Mouse (Mus musculus) heart, adult 2 months (tissue): ENCODE measurements around the gene Ndufs8. TPM values are rescaled to one million over a fixed set of nuclear protein-coding genes. Genes with fewer than 3 reads are reported as not detected.

Source experiments
- DNase-seq, 2 experiments: peaks; one replicate each; pipeline ENCODE4 v3.0.0; 2021
- H3K27ac ChIP-seq: fragments of 200-600 bp; 2 replicates; pipeline ENCODE4 v1.8.1; 2022
- H3K27me3 ChIP-seq: fragments of 200-500 bp; 2 replicates; pipeline ENCODE4 v1.6.1; 2012; ENCODE audit warnings: mild to moderate bottlenecking, low read length, inconsistent platforms, mixed read lengths; ENCODE audit not compliant: control insufficient read depth, insufficient read depth
- H3K36me3 ChIP-seq: fragments of 200-500 bp; 2 replicates; pipeline ENCODE4 v1.6.1; 2012; ENCODE audit warnings: low read length, inconsistent platforms; ENCODE audit not compliant: control insufficient read depth, insufficient read depth
- H3K4me1 ChIP-seq: fragments of 200-500 bp; 2 replicates; pipeline ENCODE4 v1.6.1; 2011; ENCODE audit warnings: low read length; ENCODE audit not compliant: control insufficient read depth, insufficient read depth
- H3K4me3 ChIP-seq: fragments of 200-600 bp; 2 replicates; pipeline ENCODE4 v1.8.1; 2022
- H3K79me2 ChIP-seq: fragments of 200-500 bp; replicated peaks from 2 replicates; pipeline ENCODE4 v1.6.1; 2012; ENCODE audit warnings: mild to moderate bottlenecking, inconsistent platforms, low read length, moderate library complexity, mixed read lengths; ENCODE audit not compliant: control insufficient read depth, insufficient read depth
- H3K9ac ChIP-seq: fragments of 200-500 bp; 2 replicates; pipeline ENCODE4 v1.6.1; 2012; ENCODE audit warnings: low read depth, mild to moderate bottlenecking, control low read depth, inconsistent platforms, low read length, mixed read lengths
- CTCF ChIP-seq: fragments of 200-600 bp; IDR thresholded peaks from 2 replicates; pipeline ENCODE4 v1.8.1; 2022; ENCODE audit warnings: antibody characterized with exemption, mild to moderate bottlenecking, moderate library complexity
- EP300 ChIP-seq: fragments of 200-500 bp; IDR thresholded peaks from 2 replicates; pipeline ENCODE4 v1.6.1; 2011; ENCODE audit warnings: low read depth, low read length, control low read depth; ENCODE audit not compliant: insufficient read depth
- POLR2A ChIP-seq: fragments of 200-500 bp; IDR thresholded peaks from 2 replicates; pipeline ENCODE4 v1.6.1; 2011; ENCODE audit warnings: mild to moderate bottlenecking, low read depth, low read length, control low read depth; ENCODE audit not compliant: insufficient read depth
- WGBS: fragments of 180-500 bp; shearing (Covaris S2); methylation state at CpG from one replicate; pipeline ENCODE4 v1.1.7; 2018; 5-methylcytosine and 5-hydroxymethylcytosine counted together
- intact Hi-C: fragments of 180-260 bp; cut with DNase I; formaldehyde crosslinking; loops from one replicate; pipeline ENCODE4 v1.15.1; 2025
- polyA plus RNA-seq: library from polyadenylated mRNA; depleted of rRNA; stranded (reverse); fragments of >200 nt; gene quantifications from 2 replicates; pipeline ENCODE4 v1.2.3, GENCODE M21; 2012
- total RNA-seq, 2 experiments: library from RNA; stranded (reverse); gene quantifications; 2 replicates each; pipeline ENCODE4 v1.2.3; 2021

The Ndufs8 gene
- total and polyA plus RNA-seq, 3 experiments: 438 to 761 (median 511) TPM

DNA sequence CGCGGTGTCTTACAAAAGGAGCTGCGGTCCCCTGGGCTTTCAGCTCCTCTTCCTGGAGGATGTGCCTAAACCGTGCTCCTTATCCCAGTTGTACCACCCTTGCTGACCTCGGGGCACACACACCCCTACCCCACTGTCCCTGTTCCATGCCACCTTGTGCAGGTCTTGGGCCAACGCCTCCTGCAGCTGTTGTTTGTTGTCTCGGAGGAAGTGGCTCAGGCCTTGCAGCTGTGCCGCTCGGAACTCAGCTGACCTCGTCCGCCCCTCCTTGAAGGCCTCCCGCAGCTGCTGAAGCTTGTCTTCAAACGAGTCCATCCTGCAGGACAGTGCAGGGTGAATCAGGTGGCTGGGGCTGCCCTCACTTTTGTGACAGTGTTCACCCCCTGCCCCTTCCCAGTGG, 11.0 kb upstream of the Ndufs8 start:
- Histone ChIP-seq H3K27me3 (no peaks in the 10 kb centered on the region), H3K79me2 (no peaks in the 10 kb centered on the region), H3K27ac (peak overlapping the region; percentile 70), H3K36me3 (no peaks in the 10 kb centered on the region), H3K4me3 (no peak overlapping the region), H3K9ac (no peak overlapping the region), H3K4me1 (peaks cover 19% of the 10 kb centered on the region)
- intact Hi-C loops: no loop called here
- DNase-seq: peak; percentile 67 to 77
- 37% methylated on average over 13 of the region's 13 CpGs for WGBS
- no peak for TF ChIP-seq CTCF
- peak; percentile 70; the same call in 1 of the 2 replicates for TF ChIP-seq EP300
- TF ChIP-seq POLR2A: no peak

DNA sequence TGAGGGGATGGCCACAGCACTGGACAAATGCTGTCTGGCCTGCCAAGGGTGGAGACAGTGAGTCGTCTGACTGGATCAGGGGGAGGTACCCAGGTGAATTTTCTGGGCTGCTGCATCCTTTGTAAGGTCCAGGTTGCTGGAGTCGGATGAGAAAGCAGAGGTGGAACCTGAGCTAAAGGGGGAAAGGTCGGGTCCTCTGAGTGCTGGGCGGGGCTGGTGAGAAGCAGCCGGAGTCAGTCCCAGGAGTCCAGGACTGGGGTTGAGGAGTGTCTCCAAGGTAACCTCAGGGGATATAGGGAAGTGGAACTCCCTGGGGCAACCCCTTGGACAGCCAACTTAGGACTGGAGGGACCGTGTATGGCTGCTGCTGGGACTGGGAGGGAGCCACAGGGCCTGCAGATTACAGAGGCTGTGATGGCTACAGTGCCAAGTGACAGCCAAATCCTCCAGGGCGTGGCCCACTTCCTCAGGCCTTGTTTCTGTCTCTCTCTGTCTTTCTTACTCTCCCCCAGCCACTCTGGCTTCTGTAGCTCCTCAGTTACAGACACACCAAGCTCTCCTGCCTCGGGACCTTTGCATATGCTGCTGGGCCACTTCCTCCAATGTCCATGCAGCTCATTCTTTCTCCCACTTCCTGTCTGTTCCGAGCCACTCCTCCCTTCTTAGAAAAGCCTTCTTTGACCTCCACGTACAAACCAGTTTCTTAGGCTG, 10.2 kb upstream of the Ndufs8 start:
- peak in 1 of 2 experiments; percentile 45 for DNase-seq
- Histone ChIP-seq H3K4me3 (no peak overlapping the region), H3K27ac (peak overlapping the region; percentile 70; the same call in 1 of the 2 replicates), H3K4me1 (peaks cover 19% of the 10 kb centered on the region), H3K9ac (no peak overlapping the region), H3K36me3 (no peaks in the 10 kb centered on the region), H3K79me2 (no peaks in the 10 kb centered on the region), H3K27me3 (no peaks in the 10 kb centered on the region)
- intact Hi-C loops: no loop called here
- WGBS: 47% methylated on average over 10 of the region's 10 CpGs
- TF ChIP-seq POLR2A (no peak), EP300 (no peak), CTCF (no peak)

DNA sequence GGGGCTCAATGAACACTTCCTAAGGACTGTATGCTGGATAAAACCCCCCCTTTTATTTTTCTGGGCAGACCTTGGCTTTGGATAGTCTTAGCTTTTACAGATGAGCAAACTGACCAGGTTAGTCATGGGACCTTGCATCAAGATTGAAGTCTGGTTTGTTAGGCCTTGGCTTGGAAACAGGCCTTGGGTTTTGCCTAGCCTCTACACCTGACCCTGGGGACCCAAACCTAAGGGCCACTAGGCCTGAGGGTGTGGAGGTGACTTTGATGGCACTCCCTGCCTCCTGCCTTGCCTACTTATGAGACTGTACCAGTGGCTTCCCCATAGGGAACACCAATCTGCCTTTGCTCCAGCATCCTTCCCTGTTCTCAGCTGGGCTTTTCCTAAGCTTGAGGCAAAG, 7.4 kb upstream of the Ndufs8 start:
- Histone ChIP-seq H3K9ac (no peak overlapping the region), H3K27ac (no peak overlapping the region), H3K4me3 (no peak overlapping the region), H3K27me3 (no peaks in the 10 kb centered on the region), H3K4me1 (peaks cover 14% of the 10 kb centered on the region), H3K36me3 (no peaks in the 10 kb centered on the region), H3K79me2 (no peaks in the 10 kb centered on the region)
- intact Hi-C loops: no loop called here
- no peak for DNase-seq
- TF ChIP-seq EP300 (no peak), POLR2A (no peak), CTCF (no peak)

DNA sequence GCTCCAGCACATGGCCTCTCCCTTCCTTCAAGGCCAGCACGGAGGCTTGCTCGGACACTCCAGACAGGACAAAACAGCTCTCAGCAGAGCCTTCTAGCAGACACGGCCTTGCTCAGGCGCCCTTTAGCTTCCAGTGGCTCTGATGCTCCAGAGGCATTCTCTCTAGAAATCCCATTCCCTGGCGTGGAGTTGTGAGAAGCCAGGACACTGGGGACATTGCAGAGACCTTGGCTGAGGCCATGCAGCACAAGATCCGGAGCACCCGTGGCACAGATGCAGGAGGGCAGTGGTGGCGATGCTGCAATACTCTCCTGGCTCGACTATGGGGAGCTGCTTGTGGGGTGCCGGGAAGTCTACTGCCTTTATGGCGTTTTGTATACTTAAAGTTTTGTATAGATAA, 4.2 kb upstream of the Ndufs8 start:
- H3K4me3 ChIP-seq: no peak overlapping the region
- H3K79me2 ChIP-seq: no peaks in the 10 kb centered on the region
- intact Hi-C loops: no loop called here
- no peak overlapping the region for H3K9ac ChIP-seq
- no peaks in the 10 kb centered on the region for H3K36me3 ChIP-seq
- H3K4me1 ChIP-seq: peaks cover 6% of the 10 kb centered on the region
- 65% methylated on average over 11 of the region's 11 CpGs for WGBS
- no peak for TF ChIP-seq POLR2A
- TF ChIP-seq EP300: no peak
- no peak for TF ChIP-seq CTCF
- DNase-seq: no peak
- H3K27me3 ChIP-seq: no peaks in the 10 kb centered on the region
- H3K27ac ChIP-seq: no peak overlapping the region

DNA sequence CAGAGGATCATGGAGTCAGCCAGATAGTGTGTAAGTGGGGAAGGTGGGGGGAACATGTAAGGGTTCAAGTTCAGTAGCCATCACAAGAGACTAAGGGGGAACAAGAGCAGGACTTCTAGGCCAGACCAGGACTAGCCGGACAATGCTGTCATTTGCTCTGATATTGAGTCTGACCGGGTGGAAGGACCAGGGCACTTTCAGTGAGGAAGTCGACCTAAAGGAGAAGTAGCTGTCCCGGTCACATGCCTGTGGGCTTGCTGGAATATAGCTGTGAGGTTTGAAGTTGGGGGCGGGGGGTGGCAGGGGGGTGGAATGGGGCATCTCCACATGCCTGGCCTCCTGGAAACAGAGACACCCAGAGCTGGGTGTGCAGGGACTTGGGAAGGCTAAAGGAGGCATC, 2.0 kb upstream of the Ndufs8 start:
- Histone ChIP-seq H3K4me1 (peaks cover 8% of the 10 kb centered on the region), H3K27me3 (no peaks in the 10 kb centered on the region)

DNA sequence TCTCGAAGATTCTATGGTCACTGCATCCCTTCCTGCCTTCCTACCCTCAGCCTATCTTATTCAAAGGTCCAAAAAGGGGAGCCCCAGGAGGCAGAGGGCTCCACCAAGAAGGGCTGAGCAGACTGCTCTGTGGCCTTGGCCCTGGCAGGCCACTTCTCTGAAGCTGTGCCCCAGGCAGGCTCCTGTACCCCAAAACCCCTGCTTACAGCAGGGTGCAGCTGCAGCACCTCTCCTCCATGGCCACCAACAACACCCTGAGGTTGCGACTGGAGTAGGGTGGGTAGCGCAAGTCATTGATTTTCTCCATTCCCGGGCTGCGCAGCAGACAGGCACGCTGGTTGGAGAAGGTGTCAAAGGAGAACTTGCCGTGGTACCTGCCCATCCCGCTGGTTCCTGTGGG, 1.1 kb upstream of the Ndufs8 start:
- H3K9ac ChIP-seq: no peak overlapping the region
- H3K79me2 ChIP-seq: no peaks in the 10 kb centered on the region
- no peaks in the 10 kb centered on the region for H3K36me3 ChIP-seq
- TF ChIP-seq POLR2A (no peak), EP300 (no peak), CTCF (no peak)
- H3K4me3 ChIP-seq: peak overlapping the region; percentile 91
- no peaks in the 10 kb centered on the region for H3K27me3 ChIP-seq
- 84% methylated on average over 8 of the region's 8 CpGs for WGBS
- H3K27ac ChIP-seq: peak overlapping the region; percentile 83; the same call in 1 of the 2 replicates
- intact Hi-C loops: loop anchor here (2.0 kb wide), 1 partner anchor 145 kb away; no protein-coding TSS in a partner anchor
- H3K4me1 ChIP-seq: peaks cover 8% of the 10 kb centered on the region
- DNase-seq: no peak

More for the DNA sequence above, 2.0 kb upstream of the Ndufs8 start:
- no peak overlapping the region for H3K4me3 ChIP-seq
- no peak overlapping the region for H3K27ac ChIP-seq
- WGBS: 85% methylated on average over 5 of the region's 5 CpGs
- H3K9ac ChIP-seq: no peak overlapping the region
- no peak for DNase-seq
- TF ChIP-seq POLR2A: 0 out of 2 replicates have a peak, but pooled peaks have one; percentile 27
- no peak for TF ChIP-seq CTCF
- intact Hi-C loops: no loop called here
- H3K79me2 ChIP-seq: no peaks in the 10 kb centered on the region
- no peaks in the 10 kb centered on the region for H3K36me3 ChIP-seq
